Mouse (Mus musculus) olfactory bulb, adult 2 months (tissue): Measurements from ENCODE around the gene Jak1. TPM values are rescaled to one million over a fixed set of nuclear protein-coding genes. Genes with fewer than 3 reads are reported as not detected.
A peak's percentile ranks its signal among the peaks of the same experiment; 100 is the strongest.

Experiments
- H3K27ac ChIP-seq: fragments of 200-500 bp; 2 replicates; pipeline ENCODE4 v1.5.1; 2012; ENCODE audit warnings: low read depth, low read length; ENCODE audit not compliant: insufficient read depth
- H3K4me1 ChIP-seq: fragments of 200-500 bp; 2 replicates; pipeline ENCODE4 v1.6.1; 2012; ENCODE audit warnings: low read length; ENCODE audit not compliant: control insufficient read depth, insufficient read depth
- H3K4me3 ChIP-seq: fragments of 200-500 bp; 2 replicates; pipeline ENCODE4 v1.5.1; 2012; ENCODE audit warnings: mild to moderate bottlenecking, low read depth, low read length, moderate library complexity; ENCODE audit not compliant: insufficient read depth
- CTCF ChIP-seq: fragments of 200-500 bp; IDR thresholded peaks from 2 replicates; pipeline ENCODE4 v1.5.1; 2012; ENCODE audit warnings: low read depth, mild to moderate bottlenecking, low read length, moderate library complexity; ENCODE audit not compliant: insufficient read depth
- POLR2A ChIP-seq: fragments of 200-500 bp; IDR thresholded peaks from 2 replicates; pipeline ENCODE4 v1.6.1; 2012; ENCODE audit warnings: mild to moderate bottlenecking, low read depth, low read length, moderate library complexity; ENCODE audit not compliant: insufficient read depth
- WGBS: fragments of 180-500 bp; shearing (Covaris S2); methylation state at CpG from one replicate; pipeline ENCODE4 v1.1.7; 2018; 5-methylcytosine and 5-hydroxymethylcytosine counted together
- polyA plus RNA-seq: library from polyadenylated mRNA; stranded (reverse); fragments of >200 nt; gene quantifications from 2 replicates; pipeline ENCODE4 v1.2.4, GENCODE M21; 2012; ENCODE audit warnings: low replicate concordance; ENCODE audit not compliant: missing spikeins, insufficient read depth, insufficient read length

Gene Jak1
- polyA plus RNA-seq, 1 experiment, result 548 TPM

DNA sequence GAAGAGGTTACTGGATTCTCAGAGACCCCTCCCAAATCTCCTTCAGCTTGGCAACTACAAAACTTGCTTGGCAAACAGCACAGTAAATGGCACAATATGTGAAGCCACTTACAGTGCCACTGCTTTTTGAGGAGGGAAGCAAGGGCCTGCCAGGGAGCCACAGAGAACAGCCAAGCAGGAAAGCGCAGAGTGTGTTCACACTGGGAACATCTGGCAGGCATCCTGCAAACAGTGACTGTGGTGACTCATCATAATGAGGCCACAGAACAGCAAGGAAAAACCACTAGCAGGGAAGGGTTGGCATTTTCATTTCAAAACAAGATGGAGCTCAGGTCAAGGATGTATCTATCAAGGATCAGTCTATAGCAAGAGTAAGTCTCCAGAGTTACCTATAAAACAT, 30.8 kb downstream of the Jak1 start:
- 19% methylated on average over 1 of the region's 1 CpGs for WGBS

DNA sequence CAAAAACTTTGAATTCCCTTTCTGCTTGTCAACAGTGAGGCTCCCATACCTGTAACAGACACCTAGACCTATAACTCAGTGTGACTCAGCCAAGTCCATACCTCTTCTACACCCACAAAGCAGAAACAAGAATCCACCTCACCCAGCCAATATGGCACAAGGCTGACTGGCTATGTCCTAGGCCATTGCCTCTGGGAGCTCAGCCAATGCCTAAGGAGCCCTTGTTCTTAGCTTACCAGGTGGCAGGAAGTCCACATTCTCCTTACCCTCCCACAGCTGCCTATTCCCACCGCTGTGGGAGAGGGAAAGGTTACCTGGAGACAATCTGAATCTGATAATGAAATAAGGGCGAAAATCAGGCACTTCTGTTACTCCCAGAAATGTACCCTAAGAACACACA, 34.5 kb downstream of the Jak1 start:
- TF ChIP-seq CTCF, result no peak
- Histone ChIP-seq H3K4me1 (peaks cover 6% of the 10 kb centered on the region), H3K27ac (no peak overlapping the region), H3K4me3 (no peak overlapping the region)
- WGBS, result 88% methylated on average over 2 of the region's 2 CpGs

More for the DNA sequence above, 30.8 kb downstream of the Jak1 start:
- Histone ChIP-seq H3K4me1 (peaks cover 14% of the 10 kb centered on the region), H3K27ac (peak overlapping the region; percentile 24; the same call in 1 of the 2 replicates), H3K4me3 (no peak overlapping the region)
- TF ChIP-seq CTCF (no peak), POLR2A (no peak)

DNA sequence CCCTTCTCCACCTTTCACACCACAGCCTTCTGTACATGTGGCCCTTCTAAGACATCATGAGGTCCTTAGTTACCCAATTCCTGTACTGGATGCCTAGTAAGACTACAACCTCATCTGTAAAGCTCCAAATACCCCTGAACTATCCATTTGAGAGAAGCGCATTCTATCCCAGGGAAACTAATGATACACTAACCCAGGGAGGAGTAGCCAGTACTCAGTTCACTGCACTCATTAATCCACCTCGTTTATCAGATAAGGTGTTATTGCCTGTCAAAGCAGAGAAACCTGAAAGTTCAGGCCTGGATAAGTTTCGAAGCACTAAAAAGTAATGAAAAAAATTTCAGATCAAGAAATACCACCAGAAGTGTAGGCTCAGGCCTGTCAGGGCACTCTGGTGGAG, 37.7 kb downstream of the Jak1 start:
- Histone ChIP-seq H3K4me3 (no peak overlapping the region), H3K4me1 (no peaks in the 10 kb centered on the region), H3K27ac (no peak overlapping the region)
- no peak for TF ChIP-seq CTCF
- WGBS, result 77% methylated on average over 3 of the region's 3 CpGs

DNA sequence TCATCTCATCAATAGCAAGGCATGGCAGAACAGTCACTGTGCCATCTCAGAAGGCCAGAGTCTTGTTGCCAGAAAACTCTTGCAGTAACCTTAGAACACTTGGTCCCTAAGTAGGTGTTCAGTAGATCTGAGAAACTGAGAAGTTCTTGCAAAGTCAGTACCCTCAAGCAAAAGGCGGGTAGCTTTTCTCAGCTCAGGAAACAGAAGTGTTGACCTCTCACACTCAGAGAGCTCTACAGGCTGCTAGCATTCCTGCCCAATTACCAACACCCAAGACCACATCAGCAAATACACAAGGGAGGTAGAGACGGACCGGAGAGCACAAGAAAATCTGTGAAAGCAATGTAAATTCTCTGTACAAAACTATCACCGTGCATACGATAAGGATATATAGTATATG, 39.1 kb downstream of the Jak1 start:
- WGBS, result 95% methylated on average over 5 of the region's 5 CpGs
- Histone ChIP-seq H3K4me3 (no peak overlapping the region), H3K4me1 (no peaks in the 10 kb centered on the region), H3K27ac (no peak overlapping the region)
- TF ChIP-seq POLR2A, result no peak

DNA sequence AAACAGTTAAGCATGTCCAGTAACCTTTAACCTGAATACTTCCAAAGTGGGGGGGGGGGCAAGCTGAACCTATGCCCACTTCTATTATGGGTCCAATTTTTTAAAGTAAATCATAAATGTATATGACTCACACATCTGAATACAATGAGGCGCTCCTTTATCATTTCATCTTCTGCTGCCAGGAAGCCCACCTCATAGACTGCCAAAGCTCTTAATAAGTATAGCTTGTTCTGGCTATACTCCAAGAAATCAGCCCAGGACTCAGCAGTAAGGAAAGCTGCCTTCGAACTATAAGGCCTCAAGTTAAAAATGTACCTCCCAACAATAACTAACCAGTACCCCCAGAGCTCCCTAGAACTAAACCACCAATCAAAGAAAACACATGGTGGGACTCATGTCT, 44.1 kb downstream of the Jak1 start:
- no peak overlapping the region for H3K4me3 ChIP-seq
- TF ChIP-seq CTCF, result no peak
- TF ChIP-seq POLR2A, result no peak
- no peak overlapping the region for H3K27ac ChIP-seq
- 75% methylated on average over 2 of the region's 2 CpGs for WGBS
- no peaks in the 10 kb centered on the region for H3K4me1 ChIP-seq

DNA sequence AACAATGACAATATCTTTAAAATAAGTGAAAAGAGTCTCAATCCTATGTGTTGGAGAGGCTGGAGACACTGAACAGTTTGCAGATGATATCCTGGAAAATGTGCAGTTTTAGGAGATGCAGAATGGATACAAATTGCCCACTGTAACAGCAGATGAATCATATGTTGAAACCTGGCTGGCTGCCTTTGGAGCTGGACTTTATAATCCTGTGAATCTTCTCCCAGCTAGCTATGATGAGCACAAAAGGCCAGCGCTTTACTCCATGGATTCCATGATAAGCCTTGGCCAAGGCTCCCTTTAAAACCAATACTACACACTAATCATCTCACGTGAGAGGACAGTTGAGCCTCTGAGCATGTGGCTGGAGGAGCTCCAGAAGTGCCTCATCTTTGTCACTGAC, 45.2 kb downstream of the Jak1 start:
- Histone ChIP-seq H3K4me1 (no peaks in the 10 kb centered on the region), H3K4me3 (no peak overlapping the region), H3K27ac (no peak overlapping the region)
- 81% methylated on average over 2 of the region's 2 CpGs for WGBS
- TF ChIP-seq CTCF (no peak), POLR2A (no peak)

DNA sequence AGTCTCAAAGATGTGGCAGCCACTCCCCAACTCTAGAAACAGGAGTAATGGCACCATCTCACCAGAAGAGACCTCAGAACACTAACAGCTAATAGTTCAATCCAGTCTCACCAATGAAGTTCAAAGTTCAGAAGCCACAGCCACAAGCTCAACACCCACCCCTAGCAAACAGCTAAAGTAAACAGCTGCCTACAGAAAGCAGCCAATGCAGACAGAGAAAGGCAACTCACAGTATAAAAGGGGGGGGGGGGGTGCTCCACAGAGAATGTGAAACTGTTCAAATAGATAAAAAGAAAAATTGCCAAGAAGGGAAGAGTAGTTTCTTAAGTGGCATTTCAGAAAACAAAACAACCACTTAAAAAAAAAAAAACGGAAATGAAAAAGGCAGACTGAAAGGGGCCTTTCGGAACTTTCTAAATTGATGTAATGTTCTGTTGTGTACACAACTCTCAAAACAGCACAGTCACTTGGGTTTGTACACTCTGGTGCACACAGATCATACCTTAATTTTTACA, 48.0 kb downstream of the Jak1 start:
- 64% methylated on average over 2 of the region's 2 CpGs for WGBS

DNA sequence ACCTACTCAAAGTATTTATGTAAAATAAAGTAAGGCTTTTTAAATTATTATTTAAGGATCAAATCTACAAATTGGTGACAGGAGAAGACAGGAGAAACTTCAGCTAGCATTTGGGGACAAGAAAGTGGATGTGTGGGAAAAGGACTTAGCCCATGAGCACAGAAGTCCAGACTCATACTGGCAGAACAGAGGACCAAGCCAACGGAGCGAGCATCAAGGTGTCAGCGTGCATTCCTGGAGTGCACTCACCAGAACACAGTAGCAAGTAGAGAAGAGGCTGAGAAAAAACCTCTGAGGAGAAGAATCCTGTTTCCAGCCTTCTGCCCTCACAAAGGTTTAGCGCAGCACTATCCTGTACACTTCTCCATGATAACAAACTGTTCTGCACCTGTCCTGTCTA, 48.8 kb downstream of the Jak1 start:
- TF ChIP-seq POLR2A (no peak), CTCF (no peak)
- Histone ChIP-seq H3K27ac (no peak overlapping the region), H3K4me1 (no peaks in the 10 kb centered on the region), H3K4me3 (no peak overlapping the region)
- WGBS, result 97% methylated on average over 4 of the region's 4 CpGs

More for the DNA sequence above, 48.0 kb downstream of the Jak1 start:
- no peaks in the 10 kb centered on the region for H3K4me1 ChIP-seq
- TF ChIP-seq POLR2A, result no peak
- TF ChIP-seq CTCF, result no peak
- H3K27ac ChIP-seq, result no peak overlapping the region
- no peak overlapping the region for H3K4me3 ChIP-seq

DNA sequence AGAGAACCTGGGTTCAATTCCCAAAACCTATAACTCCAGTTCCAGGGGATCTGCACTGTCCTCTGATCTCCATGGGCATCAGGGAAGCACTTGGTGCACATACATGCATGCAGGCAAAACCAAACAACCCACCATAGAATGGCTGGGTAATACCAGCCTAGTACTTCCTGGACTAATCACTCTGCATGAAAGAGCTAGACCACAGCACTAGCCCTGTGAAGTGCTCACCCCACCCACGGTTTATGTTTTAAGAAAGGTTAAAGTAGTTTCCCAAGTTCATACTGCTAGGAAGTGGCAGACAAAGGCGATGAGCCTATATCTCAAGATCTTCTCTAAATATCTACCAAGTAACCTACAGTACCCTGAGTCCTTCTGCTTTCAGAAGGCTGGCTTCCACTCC, 51.6 kb downstream of the Jak1 start:
- 94% methylated on average over 2 of the region's 2 CpGs for WGBS

DNA sequence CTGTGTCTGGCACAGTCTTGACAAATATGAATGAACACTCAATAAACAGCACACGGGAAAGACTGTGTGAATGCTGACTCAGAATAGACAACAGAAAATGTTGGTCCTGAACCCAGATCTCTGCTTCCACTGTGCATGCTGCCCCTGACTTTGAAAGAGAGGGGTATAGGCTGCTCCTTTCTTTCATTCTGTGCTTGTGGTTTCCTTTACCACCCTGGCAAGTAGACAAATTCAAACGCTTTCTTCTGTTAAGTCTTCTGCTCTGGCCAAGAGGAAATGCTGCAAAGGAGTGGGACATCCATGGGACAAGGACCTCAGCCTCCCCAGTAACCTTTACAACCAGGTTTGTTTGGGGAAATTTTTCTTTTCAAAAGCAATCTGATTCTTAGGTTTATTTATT, 57.6 kb downstream of the Jak1 start:
- TF ChIP-seq POLR2A (no peak), CTCF (no peak)
- H3K4me1 ChIP-seq, result no peaks in the 10 kb centered on the region
- H3K27ac ChIP-seq, result no peak overlapping the region
- 78% methylated on average over 2 of the region's 2 CpGs for WGBS
- H3K4me3 ChIP-seq, result no peak overlapping the region

More for the DNA sequence above, 51.6 kb downstream of the Jak1 start:
- no peaks in the 10 kb centered on the region for H3K4me1 ChIP-seq
- H3K4me3 ChIP-seq, result no peak overlapping the region
- no peak for TF ChIP-seq POLR2A
- no peak for TF ChIP-seq CTCF
- H3K27ac ChIP-seq, result no peak overlapping the region
